Mouse (Mus musculus) liver, postnatal 0 days (tissue): ENCODE data around the gene Dmtf1.
"Not testable (repeated sequence)": the region's sequence is repeated elsewhere in the genome, so short reads cannot be mapped to it uniquely, and the experiment has no call there.

ENCODE experiments used
- CTCF ChIP-seq: sonication (generic); IDR thresholded peaks from 2 replicates; pipeline ENCODE4 v1.5.1; 2016; ENCODE audit warnings: antibody characterized with exemption, low read depth
- EP300 ChIP-seq: IDR thresholded peaks from 2 replicates; pipeline ENCODE4 v1.6.1; 2016; ENCODE audit warnings: antibody characterized with exemption, low read depth, mild to moderate bottlenecking

- TF ChIP-seq CTCF: peak; percentile 55
- TF ChIP-seq EP300: not testable (repeated sequence)
These were observed 7.9 kb upstream of the Dmtf1 start for GRCm38 (mm10) chr5:9169328-9170005.
